Mouse (Mus musculus): ENCODE results near the gene Arr3. TPM values are rescaled to one million over a fixed set of nuclear protein-coding genes. Genes with fewer than 3 reads are reported as not detected.

The Arr3 gene
- polyA plus RNA-seq, 1 experiment from 2014 or later = 0.82 TPM

DNA sequence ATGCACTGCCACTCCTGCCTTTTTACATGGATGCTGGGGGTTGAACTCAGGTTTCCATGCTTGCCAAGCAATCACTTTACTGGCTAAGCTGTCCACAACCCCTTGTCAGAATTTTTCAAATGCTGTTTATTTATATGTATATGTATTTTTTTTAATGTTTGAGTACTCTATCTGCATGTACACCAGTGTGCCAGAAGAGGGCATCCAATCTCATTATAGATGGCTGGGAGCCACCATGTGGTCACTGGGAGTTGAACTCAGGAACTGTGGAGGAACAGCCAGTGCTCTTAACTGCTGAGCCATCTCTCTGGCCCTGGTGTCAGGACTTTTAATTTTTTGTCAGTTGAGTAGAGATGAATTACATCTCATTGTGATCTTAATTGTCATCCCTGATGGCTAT, 47.6 kb downstream of the Arr3 start:
- Histone ChIP-seq H3K27me3 (ENCODE audit: control insufficient read depth, insufficient read depth, low read length) (no peaks in the 10 kb centered on the region), H3K9me3 (ENCODE audit: control insufficient read depth, low read length) (no peaks in the 10 kb centered on the region), H3K9ac (ENCODE audit: low read length) (no peak overlapping the region), H3K4me2 (ENCODE audit: low read length) (no peak overlapping the region), H3K4me1 (ENCODE audit: control insufficient read depth in 2 of 2, insufficient read depth in 2 of 2, low read length in 2 of 2) (no peaks in the 10 kb centered on the region), H3K4me3 (ENCODE audit: control insufficient read depth in 1 of 2, insufficient read depth in 1 of 2, low read depth in 1 of 2, low read length in 2 of 2) (no peak overlapping the region), H3K36me3 (ENCODE audit: control insufficient read depth, insufficient read depth, low read length) (peaks cover 19% of the 10 kb centered on the region), H3K27ac (replicated peaks in 1 of 2; ENCODE audit: control insufficient read depth in 1 of 2, insufficient read depth in 1 of 2, low read depth in 2 of 2, low read length in 2 of 2) (no peak overlapping the region)
- ATAC-seq (ENCODE audit: insufficient number of reproducible peaks, insufficient read depth, low FRiP score, low read depth) = no peak

DNA sequence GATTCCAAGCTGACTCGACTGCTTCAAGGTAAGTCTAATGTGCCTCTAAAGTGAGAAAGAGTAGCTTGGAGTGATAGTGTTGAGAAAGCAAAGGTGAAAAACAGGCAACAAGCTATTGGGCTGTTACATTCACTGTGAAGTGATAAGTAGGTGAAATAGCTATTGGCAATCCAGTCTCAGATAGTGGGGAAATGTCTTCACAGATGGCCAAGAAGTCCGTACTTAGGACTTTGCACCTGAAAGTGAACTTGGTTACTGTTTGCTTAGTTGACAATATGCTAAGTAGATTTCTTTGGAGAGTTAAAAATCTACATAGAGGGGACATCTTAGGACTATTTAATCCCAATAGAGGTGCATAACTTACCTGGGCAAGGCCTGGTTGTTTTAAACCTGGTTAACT, 59.5 kb downstream of the Arr3 start:
- Histone ChIP-seq H3K9ac (ENCODE audit: low read length) (no peak overlapping the region), H3K9me3 (ENCODE audit: control insufficient read depth, low read length) (no peaks in the 10 kb centered on the region), H3K36me3 (ENCODE audit: control insufficient read depth, insufficient read depth, low read length) (peaks cover 15% of the 10 kb centered on the region; the same call in 1 of the 2 replicates), H3K27me3 (ENCODE audit: control insufficient read depth, insufficient read depth, low read length) (no peaks in the 10 kb centered on the region), H3K4me3 (ENCODE audit: control insufficient read depth in 1 of 2, insufficient read depth in 1 of 2, low read depth in 1 of 2, low read length in 2 of 2) (no peak overlapping the region), H3K4me1 (ENCODE audit: control insufficient read depth in 2 of 2, insufficient read depth in 2 of 2, low read length in 2 of 2) (no peaks in the 10 kb centered on the region), H3K4me2 (ENCODE audit: low read length) (no peak overlapping the region), H3K27ac (replicated peaks in 1 of 2; ENCODE audit: control insufficient read depth in 1 of 2, insufficient read depth in 1 of 2, low read depth in 2 of 2, low read length in 2 of 2) (no peak overlapping the region)
- WGBS = 79% methylated on average over 2 of the region's 2 CpGs
- ATAC-seq (ENCODE audit: insufficient number of reproducible peaks, insufficient read depth, low FRiP score, low read depth) = no peak

Other genes starting within 250 kb of the Arr3 start
- gene Otud6a, start 176.5 kb upstream of the Arr3 start, polyA plus RNA-seq (2014; fragmentation: Nextera tagmentation; extraction: Ambion mirVana) = not detected in 2 replicates
- not detected in 2 replicates for gene Awat2, start 162.8 kb upstream of the Arr3 start, polyA plus RNA-seq (2014; fragmentation: Nextera tagmentation; extraction: Ambion mirVana)
- 30.6 and 32.1 TPM in 2 replicates for gene Igbp1, start 111.2 kb upstream of the Arr3 start, polyA plus RNA-seq (2014; fragmentation: Nextera tagmentation; extraction: Ambion mirVana)
- gene Dgat2l6, start 80.7 kb upstream of the Arr3 start, polyA plus RNA-seq (2014; fragmentation: Nextera tagmentation; extraction: Ambion mirVana) = not detected in 2 replicates
- gene Awat1, start 33.2 kb upstream of the Arr3 start, polyA plus RNA-seq (2014; fragmentation: Nextera tagmentation; extraction: Ambion mirVana) = not detected in 2 replicates
- gene P2ry4, start 10.6 kb upstream of the Arr3 start, polyA plus RNA-seq (2014; fragmentation: Nextera tagmentation; extraction: Ambion mirVana) = not detected in 2 replicates
- 24.6 and 25.7 TPM in 2 replicates for gene Kif4, start 20.2 kb downstream of the Arr3 start, polyA plus RNA-seq (2014; fragmentation: Nextera tagmentation; extraction: Ambion mirVana)
- 97.4 and 103 TPM in 2 replicates for gene Pdzd11, start 21.1 kb downstream of the Arr3 start, polyA plus RNA-seq (2014; fragmentation: Nextera tagmentation; extraction: Ambion mirVana)
- 0.62 and 0.75 TPM in 2 replicates for gene Gdpd2, start 124.4 kb downstream of the Arr3 start, polyA plus RNA-seq (2014; fragmentation: Nextera tagmentation; extraction: Ambion mirVana)
- gene Dlg3, start 162.2 kb downstream of the Arr3 start, polyA plus RNA-seq (2014; fragmentation: Nextera tagmentation; extraction: Ambion mirVana) = 1.9 and 2.5 TPM in 2 replicates